Mouse (Mus musculus): ENCODE data around the gene Ssrp1. TPM values are rescaled to one million over a fixed set of nuclear protein-coding genes. Genes with fewer than 3 reads are reported as not detected.

Gene Ssrp1
- total RNA-seq, 2 experiments from 2014 or later: 106 to 111 TPM

DNA sequence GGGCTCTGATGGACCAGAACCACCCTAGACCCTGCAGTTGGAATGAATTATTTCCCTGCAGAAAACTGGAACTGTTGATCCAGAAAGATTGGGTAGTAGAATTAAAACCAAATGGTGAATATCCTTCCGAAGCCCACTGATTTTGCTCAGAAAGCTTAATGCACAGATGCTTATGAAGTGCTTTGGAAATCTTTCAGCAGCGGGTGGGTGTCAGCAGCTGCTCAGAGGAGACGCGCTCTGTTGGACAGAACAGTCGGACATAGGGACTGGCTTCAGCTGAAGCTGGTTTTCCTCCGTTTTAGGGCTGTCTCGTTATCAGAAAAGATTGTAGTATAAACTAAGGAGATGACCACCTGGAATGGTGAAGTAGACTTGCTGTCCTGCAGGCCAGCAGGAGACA, 6.6 kb downstream of the Ssrp1 start:
- no peak overlapping the region for H3K4me3 ChIP-seq
- no peak for TF ChIP-seq CTCF (IDR thresholded peaks at IDR 0.05)
- intact Hi-C loops (cut with DNase I): no loop called here
- DNase-seq (ENCODE audit: extremely low spot score in 1 of 2, low spot score in 2 of 2): no peak
- H3K27ac ChIP-seq: no peak overlapping the region

DNA sequence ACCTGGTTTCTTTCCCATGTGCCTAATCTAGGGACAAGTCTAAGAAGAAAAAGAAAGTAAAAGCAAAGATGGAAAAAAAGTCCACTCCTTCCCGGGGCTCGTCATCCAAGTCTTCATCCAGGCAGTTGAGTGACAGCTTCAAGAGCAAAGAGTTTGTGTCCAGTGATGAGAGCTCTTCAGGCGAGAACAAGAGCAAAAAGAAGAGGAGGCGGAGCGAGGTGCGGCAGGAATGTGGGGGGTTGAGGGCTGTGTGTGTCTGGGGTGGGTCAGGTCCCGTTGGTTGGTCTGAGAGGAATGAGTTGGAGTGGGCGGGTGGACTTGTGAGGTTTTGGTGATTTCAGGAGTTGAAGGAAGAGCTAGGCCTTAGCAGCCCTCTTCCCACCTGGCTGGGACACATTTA, 9.2 kb downstream of the Ssrp1 start:
- no peak overlapping the region for H3K4me3 ChIP-seq
- intact Hi-C loops (cut with DNase I): loop anchor here (5.0 kb wide), 1 partner anchor 319 kb away; the partner anchor contains the start of gene Clp1
- no peak for DNase-seq (ENCODE audit: extremely low spot score in 1 of 2, low spot score in 2 of 2)
- no peak for TF ChIP-seq CTCF (IDR thresholded peaks at IDR 0.05)
- H3K27ac ChIP-seq: no peak overlapping the region

DNA sequence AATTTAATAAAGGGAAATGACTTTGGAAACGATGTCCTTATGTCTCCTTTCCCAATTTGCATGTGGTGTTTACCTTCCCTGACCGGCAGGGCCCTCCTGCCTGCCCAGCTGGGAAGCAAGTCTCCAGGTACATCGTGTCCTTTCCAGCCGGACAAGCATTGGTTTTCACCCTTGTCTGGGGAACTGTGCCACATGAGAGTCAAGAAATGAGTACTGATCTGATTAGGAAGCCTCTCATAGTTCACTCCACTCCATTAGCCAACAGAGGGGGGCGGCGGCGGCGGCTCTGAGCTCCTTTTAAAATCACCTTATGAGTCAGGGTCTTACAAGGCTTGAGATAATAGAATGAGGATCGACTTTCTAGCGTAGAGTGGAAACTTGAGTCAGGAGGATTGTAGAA, 10.0 kb downstream of the Ssrp1 start:
- DNase-seq (ENCODE audit: extremely low spot score in 1 of 2, low spot score in 2 of 2): no peak
- peak overlapping the region; percentile 95 for H3K27ac ChIP-seq
- no peak; the same call in 1 of the 2 replicates for TF ChIP-seq CTCF (IDR thresholded peaks at IDR 0.05)
- intact Hi-C loops (cut with DNase I): loop anchor here (1.0 to 5.0 kb wide), 2 partner anchors 10 to 320 kb away; partner anchors contain the start of genes Clp1, P2rx3 and Ssrp1
- peak overlapping the region; percentile 57 for H3K4me3 ChIP-seq

DNA sequence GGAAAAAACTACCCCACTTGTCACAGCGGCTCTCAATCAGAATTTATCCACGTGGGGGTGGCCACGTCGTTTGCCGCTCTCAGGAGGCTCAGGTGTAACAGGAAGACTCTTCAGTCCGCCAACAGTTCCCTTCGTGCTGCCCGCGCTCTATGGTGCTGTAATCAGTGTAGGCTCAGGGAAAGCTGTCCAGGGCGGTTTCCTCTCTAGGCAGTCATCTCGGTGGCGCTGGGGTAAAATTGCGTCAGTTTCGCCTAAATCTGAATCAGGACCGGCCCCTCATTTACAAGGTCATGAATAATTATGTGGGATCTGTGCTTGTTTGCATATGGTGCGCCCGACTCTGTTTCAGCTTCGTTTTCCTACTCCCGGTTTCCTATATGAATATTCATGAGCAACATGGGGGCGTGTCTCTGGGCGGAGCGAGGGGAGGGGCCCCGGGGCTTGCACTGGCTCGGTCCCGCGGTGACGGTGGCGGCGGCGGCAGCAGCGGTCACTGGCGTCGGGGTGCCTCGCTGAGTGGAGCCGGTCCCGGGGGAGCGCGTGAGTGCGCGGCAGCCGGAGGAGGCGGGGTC, 10.6 kb downstream of the Ssrp1 start, which contains the start of gene Tnks1bp1:
Tnks1bp1 (plus strand) TSS at position 427 of the 572 bp plus-strand sequence.
- Histone ChIP-seq H3K4me3 (peak within 1 kb of the TSS; percentile 57), H3K27ac (peak within 1 kb of the TSS; percentile 95)
- intact Hi-C loops (cut with DNase I): loop anchor here (1.0 to 5.0 kb wide), 2 partner anchors 10 to 320 kb away; partner anchors contain the start of genes Clp1, P2rx3 and Ssrp1
- peak; percentile 94 for DNase-seq (ENCODE audit: extremely low spot score in 1 of 2, low spot score in 2 of 2)
- TF ChIP-seq CTCF (IDR thresholded peaks at IDR 0.05): no peak

DNA sequence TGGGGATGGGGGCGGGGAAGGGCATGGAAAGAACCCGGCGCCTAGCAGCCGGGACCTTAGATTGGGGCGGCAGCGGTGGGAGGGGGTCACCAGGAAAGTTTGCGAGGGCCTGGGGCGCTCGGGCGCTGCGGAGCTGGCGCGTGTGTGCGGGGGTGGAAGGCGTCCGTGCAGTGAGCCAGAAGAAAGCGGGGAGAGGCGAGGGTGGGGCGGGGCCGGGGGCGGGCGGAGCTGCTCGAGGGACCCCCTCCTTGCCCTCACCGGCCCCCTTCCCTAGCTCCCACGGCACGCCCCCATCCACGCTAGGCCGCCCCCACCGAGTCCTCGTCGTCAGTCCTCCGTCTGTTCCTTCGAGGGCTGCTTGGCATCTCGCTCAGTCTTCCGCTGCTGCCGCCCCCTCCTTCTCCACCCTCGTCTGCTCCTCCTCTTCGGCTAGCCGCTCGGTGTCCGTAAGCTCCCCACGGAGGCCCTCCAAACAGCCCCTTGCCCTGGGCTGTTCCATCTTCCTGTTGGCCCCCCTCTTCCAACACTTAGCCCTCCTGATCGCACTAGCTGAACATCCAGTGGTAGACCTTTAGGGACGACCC, 11.2 kb downstream of the Ssrp1 start:
- TF ChIP-seq CTCF (IDR thresholded peaks at IDR 0.05): no peak
- Histone ChIP-seq H3K4me3 (peak overlapping the region; percentile 57), H3K27ac (peak overlapping the region; percentile 95)
- DNase-seq (ENCODE audit: extremely low spot score in 1 of 2, low spot score in 2 of 2): peak; percentile 72 to 75
- intact Hi-C loops (cut with DNase I): loop anchor here (5.0 kb wide), 1 partner anchor 321 kb away; the partner anchor contains the start of gene Clp1

DNA sequence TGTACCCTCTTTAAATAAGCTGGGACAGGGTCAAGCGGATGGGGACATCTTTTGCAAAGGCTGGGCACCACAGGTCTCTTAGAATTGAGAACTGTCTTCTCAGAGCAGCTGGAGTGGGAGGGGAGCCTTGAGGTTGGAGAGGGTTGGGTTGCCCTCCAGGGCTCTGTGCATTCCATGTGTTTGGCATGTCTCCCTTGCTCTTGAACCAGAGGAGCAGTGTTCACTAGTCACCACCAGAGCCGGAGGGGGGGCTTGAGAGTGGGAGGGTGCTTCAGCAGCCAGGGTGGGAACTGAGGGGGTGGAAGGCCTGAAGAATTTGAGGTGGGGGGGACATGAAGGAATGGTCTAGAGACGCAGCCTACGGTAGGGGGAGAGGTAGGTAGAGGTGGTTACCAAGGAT, 12.2 kb downstream of the Ssrp1 start:
- no peak for TF ChIP-seq CTCF (IDR thresholded peaks at IDR 0.05)
- peak overlapping the region; percentile 57 for H3K4me3 ChIP-seq
- peak overlapping the region; percentile 95 for H3K27ac ChIP-seq
- intact Hi-C loops (cut with DNase I): loop anchor here (5.0 kb wide), 1 partner anchor 322 kb away; the partner anchor contains the start of gene Clp1
- no peak for DNase-seq (ENCODE audit: extremely low spot score in 1 of 2, low spot score in 2 of 2)

DNA sequence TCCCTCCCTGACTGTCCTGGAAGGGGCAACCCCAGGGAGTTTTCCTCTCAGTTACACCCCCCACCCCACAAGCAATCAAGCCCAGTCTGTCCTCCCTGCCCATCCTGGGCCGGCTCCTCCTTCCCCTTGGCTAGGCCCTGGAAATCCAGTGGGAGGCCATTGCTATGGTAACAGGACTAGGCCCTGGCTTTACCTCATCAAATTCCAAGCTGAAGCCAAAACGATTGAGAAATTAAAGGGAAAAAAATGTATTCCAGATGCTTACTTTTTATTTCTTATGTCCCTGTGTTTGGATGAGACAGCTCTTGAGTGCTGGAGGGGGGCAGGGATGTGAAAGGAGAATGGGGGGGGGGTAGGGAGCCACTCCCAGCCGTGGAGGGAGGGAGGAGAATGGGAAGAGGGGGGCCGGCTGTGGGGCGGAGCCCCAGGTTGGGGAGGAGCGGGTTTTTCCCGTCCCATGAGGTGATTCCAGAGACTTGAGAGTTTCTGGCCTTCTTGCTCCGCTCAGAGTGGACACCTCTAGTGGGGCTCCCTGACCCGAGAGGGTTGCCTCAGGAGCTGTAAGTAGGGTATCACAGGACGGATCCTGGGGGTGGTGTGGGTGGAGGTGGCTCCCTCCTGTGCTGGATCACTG, 13.1 kb downstream of the Ssrp1 start:
- intact Hi-C loops (cut with DNase I): no loop called here
- peak; percentile 53 for DNase-seq (ENCODE audit: extremely low spot score in 1 of 2, low spot score in 2 of 2)
- no peak for TF ChIP-seq CTCF (IDR thresholded peaks at IDR 0.05)
- H3K4me3 ChIP-seq: peak overlapping the region; percentile 57
- H3K27ac ChIP-seq: peak overlapping the region; percentile 95

DNA sequence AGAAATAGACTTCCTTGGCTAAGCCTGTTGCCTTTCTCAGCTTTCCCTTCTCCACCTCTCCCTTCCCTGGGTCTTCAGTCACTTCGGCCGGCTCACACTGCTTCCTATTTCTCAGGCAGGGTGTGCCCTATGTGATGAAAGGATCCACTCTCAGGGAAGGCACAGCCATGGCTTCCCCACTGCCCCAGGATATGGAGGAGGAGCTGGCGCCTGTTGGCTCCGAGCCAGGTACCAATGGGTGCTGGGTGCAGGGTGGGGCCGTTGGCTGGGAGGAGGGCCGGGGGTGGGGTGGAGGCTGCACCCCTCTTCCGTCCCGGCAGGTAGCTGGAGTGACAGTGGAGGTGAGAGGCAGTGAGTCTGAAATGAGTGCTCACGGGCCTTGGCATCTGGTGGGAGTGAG, 13.7 kb downstream of the Ssrp1 start:
- Histone ChIP-seq H3K4me3 (peak overlapping the region; percentile 57), H3K27ac (peak overlapping the region; percentile 77)
- TF ChIP-seq CTCF (IDR thresholded peaks at IDR 0.05): no peak
- intact Hi-C loops (cut with DNase I): no loop called here
- DNase-seq (ENCODE audit: extremely low spot score in 1 of 2, low spot score in 2 of 2): no peak

DNA sequence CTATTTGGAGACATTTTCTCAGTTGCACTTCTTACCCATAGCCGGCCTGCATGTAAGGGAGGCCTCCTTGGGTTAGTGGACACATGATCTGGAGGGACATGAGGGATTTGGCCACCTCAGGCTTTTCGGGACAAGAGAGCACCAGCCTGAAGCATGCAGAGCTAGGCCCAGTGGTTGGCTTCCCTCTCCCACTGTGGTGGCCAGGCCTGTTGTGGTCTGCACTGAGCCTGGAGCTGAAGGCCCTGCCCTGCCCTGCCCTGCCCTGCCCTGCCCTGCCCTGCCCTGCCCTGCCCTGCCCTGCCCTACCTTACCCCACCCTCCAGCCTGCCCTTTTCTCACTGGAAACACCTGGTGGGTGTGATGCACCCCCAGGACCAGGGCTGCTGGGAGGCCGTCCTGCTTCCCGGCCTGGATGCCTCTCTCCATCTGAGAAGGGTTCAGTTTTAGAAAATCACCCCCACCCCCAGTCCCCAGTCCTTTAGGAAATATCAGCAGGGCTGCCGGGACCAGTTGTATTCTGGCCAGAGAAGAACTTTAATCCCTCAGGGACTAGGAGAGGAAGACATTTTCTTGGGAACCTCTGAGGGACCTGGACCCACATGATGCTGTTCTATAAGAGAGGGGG, 16.3 kb downstream of the Ssrp1 start:
- no peak for TF ChIP-seq CTCF (IDR thresholded peaks at IDR 0.05)
- intact Hi-C loops (cut with DNase I): no loop called here
- H3K4me3 ChIP-seq: no peak overlapping the region

DNA sequence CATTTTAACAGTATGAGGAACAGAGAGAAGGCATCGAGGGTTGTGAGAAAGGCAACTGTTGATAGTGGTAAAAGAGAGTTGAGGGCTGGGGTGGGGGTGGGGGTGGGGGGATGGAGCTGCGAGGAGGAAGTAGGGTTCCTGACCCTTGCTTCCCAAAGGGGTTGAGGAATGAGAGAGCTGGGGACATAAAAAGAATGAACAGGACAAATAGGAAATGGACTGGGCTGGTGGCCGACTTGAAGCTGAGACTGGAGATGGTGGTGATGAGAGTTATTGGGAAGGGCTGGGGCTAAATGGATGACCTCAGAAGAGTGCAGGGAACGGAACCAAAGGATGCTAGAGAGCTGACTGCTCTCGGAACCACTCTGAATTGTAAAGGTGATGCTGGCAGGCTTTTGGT, 19.7 kb downstream of the Ssrp1 start:
- intact Hi-C loops (cut with DNase I): no loop called here
- no peak for TF ChIP-seq CTCF (IDR thresholded peaks at IDR 0.05)

More for the DNA sequence above, 16.3 kb downstream of the Ssrp1 start:
- DNase-seq (ENCODE audit: extremely low spot score in 1 of 2, low spot score in 2 of 2): no peak
- H3K27ac ChIP-seq: no peak overlapping the region

GRCm38 (mm10) chr2:85059677-85060076, 22.6 kb downstream of the Ssrp1 start:
- TF ChIP-seq CTCF (IDR thresholded peaks at IDR 0.05): peak; percentile 22
- DNase-seq (ENCODE audit: extremely low spot score in 1 of 2, low spot score in 2 of 2): no peak
- Histone ChIP-seq H3K4me3 (no peak overlapping the region), H3K27ac (no peak overlapping the region)
- intact Hi-C loops (cut with DNase I): no loop called here

More for the DNA sequence above, 19.7 kb downstream of the Ssrp1 start:
- DNase-seq (ENCODE audit: extremely low spot score in 1 of 2, low spot score in 2 of 2): no peak
- Histone ChIP-seq H3K27ac (no peak overlapping the region), H3K4me3 (no peak overlapping the region)
